Mouse (Mus musculus): ENCODE data around the gene Rnf141. TPM values are rescaled to one million over a fixed set of nuclear protein-coding genes. Genes with fewer than 3 reads are reported as not detected.

Rnf141 gene
- polyA plus RNA-seq, 1 experiment from 2014 or later, result 37.7 TPM

DNA sequence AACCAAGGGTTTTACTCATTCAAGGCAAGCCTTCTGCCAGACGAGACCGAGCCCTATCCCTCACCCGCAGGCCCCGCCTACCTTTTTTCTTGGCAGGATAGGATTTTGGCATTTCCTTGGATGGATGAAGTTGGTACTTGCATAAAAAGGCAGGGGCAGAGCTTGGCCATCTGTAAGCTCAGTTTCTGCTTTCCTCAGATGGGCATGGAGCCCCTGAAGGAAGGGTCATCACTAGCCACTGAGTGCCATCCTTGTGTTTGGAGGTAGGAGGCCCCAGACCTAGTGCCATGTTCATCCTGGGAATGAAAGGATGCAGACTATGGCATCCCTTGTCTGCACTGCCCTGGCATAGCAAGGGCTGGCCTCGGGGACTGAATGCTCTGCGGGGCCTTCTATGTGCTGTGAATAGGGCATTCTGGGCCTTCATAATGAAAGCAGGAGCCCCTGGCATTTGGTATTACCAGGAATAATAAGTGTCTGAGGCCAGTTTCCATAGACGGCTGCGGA is 64.6 kb downstream of the Rnf141 start:
- no peaks in the 10 kb centered on the region for H3K36me3 ChIP-seq (ENCODE audit: control insufficient read depth, insufficient read depth, low read length)
- ATAC-seq (ENCODE audit: low read depth), result no peak
- H3K27me3 ChIP-seq (ENCODE audit: control insufficient read depth, insufficient read depth, low read depth, low read length), result no peaks in the 10 kb centered on the region
- peaks cover 4% of the 10 kb centered on the region for H3K4me1 ChIP-seq (replicated peaks; ENCODE audit: control insufficient read depth, insufficient read depth, low read length)
- H3K4me2 ChIP-seq (ENCODE audit: low read depth, low read length), result no peak overlapping the region
- no peak overlapping the region for H3K4me3 ChIP-seq (ENCODE audit: low read length)
- no peaks in the 10 kb centered on the region for H3K9me3 ChIP-seq (ENCODE audit: control insufficient read depth, low read length)
- no peak overlapping the region for H3K9ac ChIP-seq (ENCODE audit: low read length)
- H3K27ac ChIP-seq (ENCODE audit: low read length), result no peak overlapping the region
- WGBS, result 90% methylated on average over 8 of the region's 8 CpGs

GRCm38 (mm10) chr7:110778933-110779332 is 65.3 kb downstream of the Rnf141 start:
- Histone ChIP-seq H3K9ac (ENCODE audit: low read length) (no peak overlapping the region), H3K4me2 (ENCODE audit: low read depth, low read length) (no peak overlapping the region), H3K4me3 (ENCODE audit: low read length) (no peak overlapping the region), H3K27ac (ENCODE audit: low read length) (no peak overlapping the region), H3K4me1 (replicated peaks; ENCODE audit: control insufficient read depth, insufficient read depth, low read length) (peaks cover 4% of the 10 kb centered on the region), H3K36me3 (ENCODE audit: control insufficient read depth, insufficient read depth, low read length) (no peaks in the 10 kb centered on the region), H3K27me3 (ENCODE audit: control insufficient read depth, insufficient read depth, low read depth, low read length) (no peaks in the 10 kb centered on the region), H3K9me3 (ENCODE audit: control insufficient read depth, low read length) (no peaks in the 10 kb centered on the region)
- no peak for ATAC-seq (ENCODE audit: low read depth)
- WGBS, result 65% methylated on average over 7 of the region's 7 CpGs

DNA sequence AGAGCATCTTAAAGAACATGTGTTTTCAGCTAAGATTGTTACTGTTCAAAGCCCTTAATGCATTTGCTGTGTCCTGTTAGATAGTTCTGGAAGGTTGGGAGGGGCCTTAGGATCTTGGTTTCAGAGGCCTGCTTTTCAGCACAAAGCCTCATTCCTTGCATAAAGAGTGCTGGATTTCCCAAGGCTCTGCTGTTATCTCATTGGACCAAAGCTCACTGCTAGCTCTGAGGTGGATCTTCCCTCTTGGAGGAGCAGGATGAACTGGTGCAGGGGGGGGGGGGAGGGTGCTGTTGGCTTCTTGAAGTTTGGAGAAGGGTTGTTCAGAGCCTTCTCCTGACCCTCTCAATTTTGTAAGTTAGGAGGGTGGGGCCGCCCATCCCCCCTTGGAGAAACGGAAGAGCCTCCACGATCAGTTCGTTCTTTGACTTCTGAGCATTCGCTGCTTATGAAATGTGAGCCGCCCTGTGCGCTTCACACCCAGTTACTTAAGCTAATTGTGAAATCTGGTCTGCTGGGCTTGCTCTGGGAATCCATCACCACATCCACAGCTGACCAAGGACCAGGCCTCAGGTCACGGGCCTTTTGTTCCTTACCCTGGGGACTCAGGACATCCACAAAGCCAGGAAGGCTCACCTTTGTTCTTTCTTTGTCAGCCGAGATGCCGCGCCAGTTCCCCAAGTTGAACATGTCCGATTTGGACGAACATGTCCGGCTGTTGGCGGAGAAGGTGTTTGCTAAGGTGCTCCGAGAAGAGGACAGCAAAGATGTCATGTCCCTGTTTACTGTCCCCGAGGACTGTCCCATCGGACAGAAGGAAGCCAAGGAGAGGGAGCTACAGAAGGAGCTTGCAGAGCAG is 66.9 kb downstream of the Rnf141 start:
- H3K4me2 ChIP-seq (ENCODE audit: low read depth, low read length), result no peak overlapping the region
- no peak overlapping the region for H3K9ac ChIP-seq (ENCODE audit: low read length)
- H3K4me3 ChIP-seq (ENCODE audit: low read length), result no peak overlapping the region
- H3K4me1 ChIP-seq (replicated peaks; ENCODE audit: control insufficient read depth, insufficient read depth, low read length), result peaks cover 13% of the 10 kb centered on the region
- ATAC-seq (ENCODE audit: low read depth), result no peak
- H3K9me3 ChIP-seq (ENCODE audit: control insufficient read depth, low read length), result no peaks in the 10 kb centered on the region
- no peaks in the 10 kb centered on the region for H3K36me3 ChIP-seq (ENCODE audit: control insufficient read depth, insufficient read depth, low read length)
- WGBS, result 78% methylated on average over 18 of the region's 18 CpGs
- H3K27ac ChIP-seq (ENCODE audit: low read length), result no peak overlapping the region
- no peaks in the 10 kb centered on the region for H3K27me3 ChIP-seq (ENCODE audit: control insufficient read depth, insufficient read depth, low read depth, low read length)

GRCm38 (mm10) chr7:110774674-110775073 is 69.6 kb downstream of the Rnf141 start:
- Histone ChIP-seq H3K4me1 (replicated peaks; ENCODE audit: control insufficient read depth, insufficient read depth, low read length) (peaks cover 9% of the 10 kb centered on the region; the same call in 1 of the 2 replicates), H3K27ac (ENCODE audit: low read length) (no peak overlapping the region), H3K36me3 (ENCODE audit: control insufficient read depth, insufficient read depth, low read length) (no peaks in the 10 kb centered on the region), H3K9ac (ENCODE audit: low read length) (no peak overlapping the region), H3K27me3 (ENCODE audit: control insufficient read depth, insufficient read depth, low read depth, low read length) (no peaks in the 10 kb centered on the region; the same call in 1 of the 2 replicates), H3K4me3 (ENCODE audit: low read length) (no peak overlapping the region), H3K4me2 (ENCODE audit: low read depth, low read length) (no peak overlapping the region), H3K9me3 (ENCODE audit: control insufficient read depth, low read length) (no peaks in the 10 kb centered on the region)
- ATAC-seq (ENCODE audit: low read depth), result no peak
- WGBS, result 68% methylated on average over 8 of the region's 8 CpGs

GRCm38 (mm10) chr7:110774077-110774476 is 70.2 kb downstream of the Rnf141 start:
- Histone ChIP-seq H3K4me3 (ENCODE audit: low read length) (no peak overlapping the region), H3K9ac (ENCODE audit: low read length) (no peak overlapping the region), H3K27ac (ENCODE audit: low read length) (no peak overlapping the region), H3K4me1 (replicated peaks; ENCODE audit: control insufficient read depth, insufficient read depth, low read length) (peaks cover 9% of the 10 kb centered on the region; the same call in 1 of the 2 replicates), H3K4me2 (ENCODE audit: low read depth, low read length) (no peak overlapping the region; the same call in 1 of the 2 replicates), H3K9me3 (ENCODE audit: control insufficient read depth, low read length) (no peaks in the 10 kb centered on the region), H3K27me3 (ENCODE audit: control insufficient read depth, insufficient read depth, low read depth, low read length) (no peaks in the 10 kb centered on the region; the same call in 1 of the 2 replicates), H3K36me3 (ENCODE audit: control insufficient read depth, insufficient read depth, low read length) (no peaks in the 10 kb centered on the region)
- WGBS, result 63% methylated on average over 1 of the region's 1 CpGs
- peak; percentile 27; the same call in 1 of the 2 replicates for ATAC-seq (ENCODE audit: low read depth)

DNA sequence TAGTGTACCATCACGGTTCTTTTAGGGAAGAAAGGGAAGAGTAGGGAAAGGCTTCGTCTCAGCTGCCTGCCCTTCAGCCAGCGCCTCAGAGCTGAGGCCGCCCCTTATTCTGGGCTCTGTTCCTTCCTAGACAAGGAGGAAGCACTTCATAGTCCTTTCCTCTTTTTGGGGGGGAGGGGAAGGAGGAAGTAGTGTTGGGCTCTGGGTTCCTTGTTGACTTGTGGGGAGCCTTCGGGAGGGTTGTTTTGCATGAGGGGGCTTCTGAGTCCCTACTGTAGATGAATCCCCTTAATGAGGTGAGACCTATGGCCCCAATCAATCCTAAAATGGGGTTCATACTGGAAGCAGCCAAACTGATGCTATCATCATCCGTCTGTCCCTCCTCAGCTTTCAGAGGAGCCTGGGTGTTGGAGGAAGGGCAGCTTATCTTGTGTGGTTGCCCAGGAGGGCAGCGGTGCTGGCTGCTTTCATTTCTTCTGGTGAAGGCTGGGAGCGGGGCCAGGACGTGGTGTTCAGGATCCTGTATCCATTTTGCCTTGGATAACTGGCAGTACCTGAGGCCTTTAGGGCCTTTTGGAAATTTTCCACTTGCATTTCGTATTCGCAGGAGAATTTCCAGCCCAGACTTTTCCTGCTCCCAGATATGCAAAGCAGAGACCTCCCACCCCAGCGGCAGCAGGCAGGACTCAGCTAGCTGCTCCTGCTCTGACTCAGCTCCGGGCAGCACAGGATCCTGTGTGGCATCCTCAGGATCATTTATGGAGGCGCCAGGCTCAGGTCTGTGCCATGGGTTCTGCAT is 70.9 kb downstream of the Rnf141 start:
- no peak overlapping the region for H3K9ac ChIP-seq (ENCODE audit: low read length)
- no peaks in the 10 kb centered on the region; the same call in 1 of the 2 replicates for H3K27me3 ChIP-seq (ENCODE audit: control insufficient read depth, insufficient read depth, low read depth, low read length)
- peaks cover 10% of the 10 kb centered on the region for H3K4me1 ChIP-seq (replicated peaks; ENCODE audit: control insufficient read depth, insufficient read depth, low read length)
- peak; percentile 56 for ATAC-seq (ENCODE audit: low read depth)
- H3K36me3 ChIP-seq (ENCODE audit: control insufficient read depth, insufficient read depth, low read length), result no peaks in the 10 kb centered on the region
- no peak overlapping the region; the same call in 1 of the 2 replicates for H3K4me2 ChIP-seq (ENCODE audit: low read depth, low read length)
- H3K9me3 ChIP-seq (ENCODE audit: control insufficient read depth, low read length), result no peaks in the 10 kb centered on the region
- H3K27ac ChIP-seq (ENCODE audit: low read length), result no peak overlapping the region
- WGBS, result 23% methylated on average over 14 of the region's 14 CpGs
- no peak overlapping the region for H3K4me3 ChIP-seq (ENCODE audit: low read length)

DNA sequence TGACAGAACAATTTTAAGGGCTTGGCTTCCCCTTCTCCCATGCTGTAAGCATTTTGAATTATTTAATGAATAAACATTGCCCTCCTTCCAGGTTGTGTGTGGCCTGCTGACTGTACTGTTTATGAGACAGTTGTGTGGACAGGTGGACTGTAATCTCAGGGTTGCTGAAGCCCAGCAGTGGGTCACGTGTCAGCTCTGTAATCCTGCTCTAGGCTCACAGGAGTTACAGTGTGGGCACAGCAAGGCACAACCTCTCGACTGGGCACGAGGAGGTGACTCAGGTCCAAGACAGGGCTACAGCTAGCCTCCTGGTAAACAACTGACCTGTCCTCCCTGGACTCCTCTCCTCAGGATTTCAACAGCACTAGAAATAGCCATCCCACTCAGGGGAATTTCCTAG is 71.9 kb downstream of the Rnf141 start:
- Histone ChIP-seq H3K27me3 (ENCODE audit: control insufficient read depth, insufficient read depth, low read depth, low read length) (no peaks in the 10 kb centered on the region; the same call in 1 of the 2 replicates), H3K36me3 (ENCODE audit: control insufficient read depth, insufficient read depth, low read length) (no peaks in the 10 kb centered on the region), H3K4me1 (replicated peaks; ENCODE audit: control insufficient read depth, insufficient read depth, low read length) (peaks cover 12% of the 10 kb centered on the region), H3K27ac (ENCODE audit: low read length) (no peak overlapping the region), H3K9ac (ENCODE audit: low read length) (no peak overlapping the region), H3K4me2 (ENCODE audit: low read depth, low read length) (no peak overlapping the region), H3K4me3 (ENCODE audit: low read length) (no peak overlapping the region), H3K9me3 (ENCODE audit: control insufficient read depth, low read length) (no peaks in the 10 kb centered on the region)
- ATAC-seq (ENCODE audit: low read depth), result no peak
- WGBS, result 63% methylated on average over 3 of the region's 3 CpGs

DNA sequence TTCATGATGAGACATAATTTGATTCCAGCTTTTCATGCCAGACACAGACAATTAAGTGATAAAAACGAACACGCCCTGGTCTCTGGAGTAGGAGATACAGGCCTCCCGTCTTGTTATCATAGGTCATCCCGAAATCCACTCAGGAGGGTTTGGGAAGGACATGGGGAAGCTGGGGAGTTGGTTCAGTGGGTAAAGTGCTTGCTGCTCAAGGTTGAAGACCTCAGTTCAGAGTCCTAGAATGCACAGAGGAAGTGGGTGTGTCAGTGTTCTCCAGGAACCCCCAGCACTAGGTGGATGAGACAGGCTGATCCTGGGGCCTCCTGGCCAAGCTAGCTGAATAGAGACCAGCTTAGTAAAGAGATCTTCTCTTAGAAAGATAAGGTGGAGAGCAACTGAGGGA is 73.3 kb downstream of the Rnf141 start:
- no peaks in the 10 kb centered on the region; the same call in 1 of the 2 replicates for H3K27me3 ChIP-seq (ENCODE audit: control insufficient read depth, insufficient read depth, low read depth, low read length)
- peaks cover 12% of the 10 kb centered on the region for H3K4me1 ChIP-seq (replicated peaks; ENCODE audit: control insufficient read depth, insufficient read depth, low read length)
- no peak overlapping the region for H3K9ac ChIP-seq (ENCODE audit: low read length)
- no peak for ATAC-seq (ENCODE audit: low read depth)
- 83% methylated on average over 4 of the region's 4 CpGs for WGBS
- no peak overlapping the region for H3K27ac ChIP-seq (ENCODE audit: low read length)
- H3K4me3 ChIP-seq (ENCODE audit: low read length), result no peak overlapping the region
- H3K9me3 ChIP-seq (ENCODE audit: control insufficient read depth, low read length), result no peaks in the 10 kb centered on the region
- H3K36me3 ChIP-seq (ENCODE audit: control insufficient read depth, insufficient read depth, low read length), result no peaks in the 10 kb centered on the region
- no peak overlapping the region for H3K4me2 ChIP-seq (ENCODE audit: low read depth, low read length)

- WGBS, result 35% methylated on average over 4 of the region's 4 CpGs
- Histone ChIP-seq H3K27ac (ENCODE audit: low read length) (no peak overlapping the region), H3K4me1 (replicated peaks; ENCODE audit: control insufficient read depth, insufficient read depth, low read length) (peaks cover 12% of the 10 kb centered on the region), H3K4me2 (ENCODE audit: low read depth, low read length) (peak overlapping the region; percentile 98), H3K27me3 (ENCODE audit: control insufficient read depth, insufficient read depth, low read depth, low read length) (no peaks in the 10 kb centered on the region; the same call in 1 of the 2 replicates), H3K9ac (ENCODE audit: low read length) (peak overlapping the region; percentile 73), H3K4me3 (ENCODE audit: low read length) (peak overlapping the region; percentile 58), H3K9me3 (ENCODE audit: control insufficient read depth, low read length) (no peaks in the 10 kb centered on the region), H3K36me3 (ENCODE audit: control insufficient read depth, insufficient read depth, low read length) (no peaks in the 10 kb centered on the region)
- no peak for ATAC-seq (ENCODE audit: low read depth)
Observed at GRCm38 (mm10) chr7:110769094-110769493, 75.2 kb downstream of the Rnf141 start.
